Mouse (Mus musculus) midbrain, embryonic 15.5 days (tissue): ENCODE results near the gene Hes6. TPM values are rescaled to one million over a fixed set of nuclear protein-coding genes. Genes with fewer than 3 reads are reported as not detected.

ENCODE experiments used
- polyA plus RNA-seq: library from polyadenylated mRNA; unstranded; fragments of >200 nt; fragmentation: Nextera tagmentation; extraction: Ambion mirVana; gene quantifications from 2 replicates; pipeline ENCODE4 v1.2.1, GENCODE M21; 2015

The Hes6 gene
- polyA plus RNA-seq, 1 experiment from 2014 or later: 192 TPM

Other genes with a start within 250 kb of the Hes6 start
- gene Ramp1, start 234.2 kb downstream of the Hes6 start, polyA plus RNA-seq: 5.4 and 6.5 TPM in 2 replicates
- gene Ube2f, start 163.7 kb downstream of the Hes6 start, polyA plus RNA-seq: 58.5 and 60.4 TPM in 2 replicates
- gene Scly, start 115.7 kb downstream of the Hes6 start, polyA plus RNA-seq: 12.6 and 12.7 TPM in 2 replicates
- 0.08 and 0.13 TPM in 2 replicates for gene Espnl, start 92.0 kb downstream of the Hes6 start, polyA plus RNA-seq
- 0.09 and 0.10 TPM in 2 replicates for gene Klhl30, start 63.0 kb downstream of the Hes6 start, polyA plus RNA-seq
- gene Erfe, start 47.6 kb downstream of the Hes6 start, polyA plus RNA-seq: 0.27 and 0.56 TPM in 2 replicates
- gene Ilkap, start 15.2 kb downstream of the Hes6 start, polyA plus RNA-seq: 150 and 152 TPM in 2 replicates
- 5.1 and 5.3 TPM in 2 replicates for gene Per2, start 45.3 kb upstream of the Hes6 start, polyA plus RNA-seq
- 11.4 and 12.1 TPM in 2 replicates for gene Traf3ip1, start 80.6 kb upstream of the Hes6 start, polyA plus RNA-seq
- gene Asb1, start 126.5 kb upstream of the Hes6 start, polyA plus RNA-seq: 11.8 and 12.5 TPM in 2 replicates